Mouse (Mus musculus) MEL (cell line): ENCODE measurements around the gene Tbr1. TPM values are rescaled to one million over a fixed set of nuclear protein-coding genes. Genes with fewer than 3 reads are reported as not detected.

Experiments used
- DNase-seq: peaks from one replicate; pipeline ENCODE4 v3.0.0; 2011; ENCODE audit warnings: low read depth, low spot score
- H3K27ac ChIP-seq: 2 replicates; pipeline ENCODE4 v1.5.1; 2012; ENCODE audit warnings: low read depth, mild to moderate bottlenecking, control low read depth, low read length, moderate library complexity; ENCODE audit not compliant: control insufficient read depth
- H3K27me3 ChIP-seq, 2 experiments: fragments of 150-350 bp in 1 of 2; sonication (generic) in 1 of 2; 2 replicates each; pipeline ENCODE4 v1.6.1; 2012; ENCODE audit warnings: low read length in 2 of 2, mild to moderate bottlenecking in 2 of 2, improper control_type of control experiment in 1 of 2, moderate library complexity in 1 of 2; ENCODE audit not compliant: insufficient read depth in 2 of 2, control insufficient read depth in 1 of 2
- H3K36me3 ChIP-seq, 2 experiments: 2 replicates each; pipeline ENCODE4 v1.6.1; 2012 to 2014; ENCODE audit warnings: low read length in 2 of 2, improper control_type of control experiment in 1 of 2, inconsistent platforms in 1 of 2, mild to moderate bottlenecking in 1 of 2; ENCODE audit not compliant: insufficient read depth in 2 of 2, control insufficient read depth in 1 of 2
- H3K4me1 ChIP-seq, 2 experiments: fragments of 150-350 bp in 1 of 2; sonication (generic) in 1 of 2; 2 replicates each; pipeline ENCODE4 v1.6.1; 2012; ENCODE audit warnings: low read length in 2 of 2, improper control_type of control experiment in 1 of 2, mild to moderate bottlenecking in 1 of 2; ENCODE audit not compliant: insufficient read depth in 2 of 2, control insufficient read depth in 1 of 2
- H3K4me3 ChIP-seq, 2 experiments: fragments of 150-350 bp in 1 of 2; sonication (generic) in 1 of 2; 2 replicates each; pipeline ENCODE4 v1.5.1; 2012; ENCODE audit warnings: low read depth in 2 of 2, low read length in 2 of 2, mild to moderate bottlenecking in 2 of 2, moderate library complexity in 2 of 2, control low read depth in 1 of 2, improper control_type of control experiment in 1 of 2; ENCODE audit not compliant: control insufficient read depth in 1 of 2, insufficient read depth in 1 of 2
- H3K79me2 ChIP-seq: 2 replicates; pipeline ENCODE4 v1.6.1; 2012; ENCODE audit warnings: mild to moderate bottlenecking, low read length, moderate library complexity; ENCODE audit not compliant: control insufficient read depth, poor library complexity, insufficient read depth
- H3K9ac ChIP-seq: 2 replicates; pipeline ENCODE4 v1.6.1; 2012; ENCODE audit warnings: low read depth, mild to moderate bottlenecking, control low read depth, low read length, moderate library complexity; ENCODE audit not compliant: control insufficient read depth, poor library complexity, severe bottlenecking
- H3K9me3 ChIP-seq: fragments of 150-350 bp; sonication (generic); replicated peaks from 2 replicates; pipeline ENCODE4 v1.6.1; 2012; ENCODE audit warnings: mild to moderate bottlenecking, low read length, improper control_type of control experiment, moderate library complexity; ENCODE audit not compliant: insufficient read depth
- BHLHE40 ChIP-seq: IDR thresholded peaks from 2 replicates; pipeline ENCODE4 v1.6.1; 2012; ENCODE audit warnings: low read depth, mild to moderate bottlenecking, inconsistent platforms, low read length, improper control_type of control experiment, borderline replicate concordance
- CHD2 ChIP-seq: IDR thresholded peaks from 2 replicates; pipeline ENCODE4 v1.6.1; 2011; ENCODE audit warnings: low read length, improper control_type of control experiment
- E2F4 ChIP-seq: IDR thresholded peaks from 2 replicates; pipeline ENCODE4 v1.6.1; 2011; ENCODE audit warnings: low read depth, low read length, improper control_type of control experiment, borderline replicate concordance
- HCFC1 ChIP-seq: IDR thresholded peaks from 2 replicates; pipeline ENCODE4 v1.6.1; 2012; ENCODE audit warnings: low read depth, mild to moderate bottlenecking, inconsistent platforms, low read length, improper control_type of control experiment, moderate library complexity
- MAFK ChIP-seq: IDR thresholded peaks from 2 replicates; pipeline ENCODE4 v1.6.1; 2011; ENCODE audit warnings: low read depth, mild to moderate bottlenecking, low read length, improper control_type of control experiment, borderline replicate concordance
- MEF2A ChIP-seq: IDR thresholded peaks from 2 replicates; pipeline ENCODE4 v1.6.1; 2014; ENCODE audit warnings: low read depth, mild to moderate bottlenecking, inconsistent platforms, low read length, improper control_type of control experiment; ENCODE audit not compliant: poor library complexity, insufficient replicate concordance, severe bottlenecking; ENCODE audit errors: extremely low read depth
- MYC ChIP-seq: IDR thresholded peaks from 2 replicates; pipeline ENCODE4 v1.6.1; 2011; ENCODE audit warnings: low read depth, mild to moderate bottlenecking, low read length, improper control_type of control experiment, moderate library complexity
- POLR2AphosphoS2 ChIP-seq: IDR thresholded peaks from 2 replicates; pipeline ENCODE4 v1.6.1; 2011; ENCODE audit warnings: low read length, improper control_type of control experiment
- POLR2AphosphoS5 ChIP-seq: IDR thresholded peaks from 2 replicates; pipeline ENCODE4 v1.6.1; 2012; ENCODE audit warnings: low read depth, borderline replicate concordance, mild to moderate bottlenecking, inconsistent platforms, low read length, moderate library complexity, mixed read lengths
- TCF12 ChIP-seq: IDR thresholded peaks from 2 replicates; pipeline ENCODE4 v1.6.1; 2014; ENCODE audit warnings: low read depth, mild to moderate bottlenecking, inconsistent platforms, low read length, improper control_type of control experiment, moderate library complexity
- USF1 ChIP-seq: IDR thresholded peaks from 2 replicates; pipeline ENCODE4 v1.6.1; 2014; ENCODE audit warnings: low read depth, mild to moderate bottlenecking, inconsistent platforms, low read length, improper control_type of control experiment, moderate library complexity
- USF2 ChIP-seq, 2 experiments: IDR thresholded peaks; 2 replicates each; pipeline ENCODE4 v1.6.1; 2011 to 2012; ENCODE audit warnings: improper control_type of control experiment in 2 of 2, low read length in 2 of 2, borderline replicate concordance in 1 of 2, inconsistent platforms in 1 of 2, low read depth in 1 of 2, mild to moderate bottlenecking in 1 of 2; ENCODE audit not compliant: insufficient read depth in 1 of 2
- polyA plus RNA-seq, 2 experiments: library from polyadenylated mRNA; stranded (reverse) in 1 of 2; unstranded in 1 of 2; fragments of >175 nt in 1 of 2; fragments of >200 nt in 1 of 2; gene quantifications; 2 replicates each; pipeline versions ENCODE4 v1.2.1 to v1.2.4; 2012; ENCODE audit warnings: low replicate concordance in 2 of 2, low read depth in 1 of 2; ENCODE audit not compliant: insufficient read length in 2 of 2, insufficient read depth in 1 of 2, missing spikeins in 1 of 2
- total RNA-seq: library from RNA; depleted of rRNA; stranded (reverse); fragments of 300-350 nt; gene quantifications from 2 replicates; pipeline ENCODE4 v1.2.3, GENCODE M21; 2012

Gene Tbr1
- total and polyA plus RNA-seq, 3 experiments = 0.11 TPM; not detected in 2

- no peaks in the 10 kb centered on the region for H3K27me3 ChIP-seq
- TF ChIP-seq HCFC1 (no peak), USF1 (no peak), MEF2A (no peak)
These were observed 6.7 kb downstream of the Tbr1 start for GRCm38 (mm10) chr2:61809381-61809780.

GRCm38 (mm10) chr2:61810751-61811150, 8.0 kb downstream of the Tbr1 start:
- Histone ChIP-seq H3K27ac (no peak overlapping the region), H3K4me3 (no peak overlapping the region), H3K79me2 (no peaks in the 10 kb centered on the region), H3K27me3 (no peaks in the 10 kb centered on the region), H3K9me3 (no peaks in the 10 kb centered on the region), H3K4me1 (peaks cover 4 to 5% of the 10 kb centered on the region in 2 experiments; a peak in 3 of 4 replicates), H3K36me3 (0 out of 4 replicates have a peak, but pooled peaks cover 0 to 3% of the 10 kb centered on the region in 2 experiments), H3K9ac (no peak overlapping the region)
- no peak for DNase-seq
- TF ChIP-seq POLR2AphosphoS5 (no peak), POLR2AphosphoS2 (no peak), HCFC1 (no peak), TCF12 (no peak), USF2 (IDR thresholded peaks at IDR 0.05; ENCODE audit: borderline replicate concordance in 1 of 2, insufficient read depth in 1 of 2, low read depth in 1 of 2, low read length in 2 of 2) (no peak)

More at GRCm38 (mm10) chr2:61809381-61809780, 6.7 kb downstream of the Tbr1 start:
- no peak overlapping the region for H3K27ac ChIP-seq
- H3K4me1 ChIP-seq = peaks cover 4 to 5% of the 10 kb centered on the region in 2 experiments; a peak in 3 of 4 replicates
- no peak overlapping the region for H3K9ac ChIP-seq
- no peaks in the 10 kb centered on the region for H3K79me2 ChIP-seq
- DNase-seq = no peak
- H3K4me3 ChIP-seq = no peak overlapping the region
- no peaks in the 10 kb centered on the region for H3K9me3 ChIP-seq
- H3K36me3 ChIP-seq = 0 out of 4 replicates have a peak, but pooled peaks cover 0 to 3% of the 10 kb centered on the region in 2 experiments

GRCm38 (mm10) chr2:61811163-61811506, 8.4 kb downstream of the Tbr1 start:
- Histone ChIP-seq H3K9ac (no peak overlapping the region), H3K4me3 (no peak overlapping the region), H3K27me3 (no peaks in the 10 kb centered on the region), H3K36me3 (0 out of 4 replicates have a peak, but pooled peaks cover 0 to 3% of the 10 kb centered on the region in 2 experiments), H3K4me1 (peaks cover 4 to 5% of the 10 kb centered on the region in 2 experiments; a peak in 3 of 4 replicates), H3K9me3 (no peaks in the 10 kb centered on the region), H3K79me2 (no peaks in the 10 kb centered on the region), H3K27ac (no peak overlapping the region)
- no peak for DNase-seq
- TF ChIP-seq E2F4 = no peak
- no peak for TF ChIP-seq TCF12
- TF ChIP-seq HCFC1 = no peak
- no peak for TF ChIP-seq BHLHE40
- no peak for TF ChIP-seq CHD2
- TF ChIP-seq MYC = no peak
- no peak for TF ChIP-seq MAFK
